25 mouse cellular contexts compared by ENCODE assay signal in genomic region chr11:120654741-120655140, GRCm38 (mm10). TPM values are rescaled to one million over a fixed set of nuclear protein-coding genes. Genes with fewer than 3 reads are reported as not detected.
"Had no signal": no experiment of that assay in that cellular context is flagged by ENCODE, and none has a peak within 500 bp of the region (broad histone marks: within the 10 kb centered on the region; RNA-seq: fewer than 3 reads in every experiment).

No protein-coding gene starts in this region.

- H3K36me3 ChIP-seq: heart, embryonic 10.5 days; heart, embryonic 12.5 days; hindbrain, embryonic 10.5 days; hindbrain, embryonic 12.5 days; intestine, embryonic 15.5 days; limb, embryonic 10.5 days; limb, embryonic 12.5 days; liver, embryonic 13.5 days; liver, embryonic 15.5 days had no signal

- ATAC-seq: hindbrain, embryonic 16.5 days; inflammation-experienced regulatory T-cells, adult 6 months; intestine, embryonic 15.5 days; intestine, postnatal 0 days; liver, postnatal 0 days had no signal

- H3K9ac ChIP-seq: heart, embryonic 12.5 days; hindbrain, embryonic 12.5 days; hindbrain, embryonic 14.5 days; intestine, embryonic 15.5 days; limb, embryonic 12.5 days; liver, embryonic 13.5 days; liver, embryonic 15.5 days; liver, postnatal 0 days had no signal

- H3K4me2 ChIP-seq: heart, embryonic 12.5 days; hindbrain, embryonic 12.5 days; hindbrain, embryonic 14.5 days; intestine, embryonic 15.5 days; limb, embryonic 12.5 days; liver, embryonic 11.5 days; liver, embryonic 13.5 days; liver, embryonic 15.5 days had no signal

- DNase-seq: gastrocnemius, adult 2 months; gastrocnemius, postnatal 10 days; gastrocnemius, postnatal 25 days; heart, adult 18-20 months; heart, postnatal 10 days; heart, postnatal 4 days; kidney, postnatal 4 days; liver, embryonic 13.5 days; liver, postnatal 0 days had no signal

- H3K4me3 ChIP-seq: gastrocnemius, adult 2 months; heart, embryonic 10.5 days; heart, embryonic 12.5 days; hindbrain, embryonic 10.5 days; hindbrain, embryonic 12.5 days; intestine, embryonic 15.5 days; layer of hippocampus, adult 2 months; left cerebral cortex, adult 2 months; limb, embryonic 10.5 days; limb, embryonic 12.5 days; liver, embryonic 13.5 days; liver, embryonic 15.5 days had no signal

- H3K27ac ChIP-seq: gastrocnemius, adult 2 months; heart, embryonic 10.5 days; hindbrain, embryonic 10.5 days; hindbrain, embryonic 12.5 days; hindbrain, embryonic 14.5 days; intestine, embryonic 15.5 days; kidney, postnatal 0 days; layer of hippocampus, adult 2 months; left cerebral cortex, adult 2 months; limb, embryonic 10.5 days; limb, embryonic 12.5 days; liver, embryonic 13.5 days; liver, embryonic 15.5 days had no signal

- H3K9me3 ChIP-seq: heart, embryonic 10.5 days; heart, embryonic 12.5 days; hindbrain, embryonic 10.5 days; hindbrain, embryonic 12.5 days; intestine, embryonic 15.5 days; limb, embryonic 10.5 days; limb, embryonic 12.5 days; liver, embryonic 13.5 days; liver, embryonic 15.5 days had no signal

RNA-seq across cellular contexts. Expression of gene Notum, which starts 6.2 kb away (rescaled TPM):
- polyA plus RNA-seq: inflammation-experienced regulatory T-cells, adult 6 months had no signal

RNA-seq across cellular contexts. Expression of gene Myadml2, which starts 6.8 kb away (rescaled TPM):
- polyA plus RNA-seq: hindbrain, embryonic 10.5 days; inflammation-experienced regulatory T-cells, adult 6 months; intestine, embryonic 15.5 days; intestine, postnatal 0 days; limb, embryonic 10.5 days; liver, embryonic 13.5 days had no signal
